Mouse (Mus musculus) G1E (cell line): ENCODE measurements at regions not wholly inside any gene's neighbourhood (a gene's known extent, or its start where the extent isn't known, plus 50 kb on each side); places are given as distances from the start of the nearest gene placed in this dataset.

Experiments
- CTCF ChIP-seq: IDR thresholded peaks from 2 replicates; pipeline ENCODE4 v1.5.1; 2012; ENCODE audit warnings: low read depth, low read length, inconsistent platforms, mixed read lengths
- GATA1 ChIP-seq: IDR thresholded peaks from 2 replicates; pipeline ENCODE4 v1.6.1; 2012; ENCODE audit warnings: borderline replicate concordance, low read length, inconsistent platforms, mixed read lengths
- GATA2 ChIP-seq: IDR thresholded peaks from 2 replicates; pipeline ENCODE4 v1.6.1; 2012; ENCODE audit warnings: low read depth, low read length, inconsistent platforms, borderline replicate concordance
- POLR2AphosphoS5 ChIP-seq: IDR thresholded peaks from 2 replicates; pipeline ENCODE4 v1.6.1; 2012; ENCODE audit warnings: low read depth, low read length, inconsistent platforms; ENCODE audit not compliant: insufficient replicate concordance

DNA sequence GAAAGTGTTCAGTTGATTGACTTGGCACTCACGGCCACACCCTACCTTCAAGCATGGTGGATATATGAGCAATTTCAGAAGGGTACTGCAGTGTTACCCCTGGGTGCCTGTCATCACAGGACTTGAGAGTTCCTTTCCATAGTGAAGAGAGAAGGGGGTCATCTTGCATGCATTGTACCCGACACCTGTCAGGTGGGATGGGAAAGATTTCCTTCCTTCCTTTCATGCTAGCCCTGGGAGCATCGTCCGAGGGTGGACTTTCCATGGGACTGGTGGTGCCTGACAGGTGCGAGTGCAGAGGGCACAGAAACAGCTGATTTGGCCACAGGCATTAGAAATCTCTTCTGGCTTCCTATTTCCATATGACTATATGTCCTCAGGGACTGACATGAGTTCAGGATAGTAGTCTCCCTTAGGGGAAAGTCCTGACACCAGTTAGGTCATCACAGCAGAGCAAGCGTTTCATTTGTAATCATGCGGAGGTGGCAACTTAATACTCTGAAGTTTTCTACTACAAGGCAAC lies 342.1 kb upstream of the Id2 start:
- no peak for TF ChIP-seq CTCF
- TF ChIP-seq POLR2AphosphoS5 = no peak
- TF ChIP-seq GATA1 = no peak
- no peak for TF ChIP-seq GATA2
